Mouse (Mus musculus): ENCODE results near the gene Alkbh1. TPM values are rescaled to one million over a fixed set of nuclear protein-coding genes. Genes with fewer than 3 reads are reported as not detected.

Alkbh1 gene
- polyA plus RNA-seq, 2 experiments: 48.3 to 60.2 TPM

GRCm38 (mm10) chr12:87443115-87443699, 610 bp downstream of the Alkbh1 start:
- WGBS: under 1% methylated on average over 33 of the region's 33 CpGs
- Histone ChIP-seq H3K4me2 (replicated peaks; ENCODE audit: low read depth, low read length, severe bottlenecking) (peak overlapping the region; percentile 58), H3K9ac (ENCODE audit: low read depth, low read length, severe bottlenecking) (peak overlapping the region; percentile 94), H3K36me3 (ENCODE audit: control insufficient read depth, insufficient read depth, low read length) (peaks cover 54% of the 10 kb centered on the region), H3K4me3 (replicated peaks; ENCODE audit: low read length) (peak overlapping the region; percentile 90), H3K9me3 (ENCODE audit: control insufficient read depth, low read length) (no peaks in the 10 kb centered on the region), H3K27ac (replicated peaks; ENCODE audit: low read depth, low read length) (peak overlapping the region; percentile 91), H3K27me3 (ENCODE audit: control insufficient read depth, insufficient read depth, low read length) (no peaks in the 10 kb centered on the region), H3K4me1 (ENCODE audit: control insufficient read depth, insufficient read depth, low read length) (peaks cover 10% of the 10 kb centered on the region)
- no peak for DNase-seq (ENCODE audit: low spot score)
- TF ChIP-seq POLR2A (IDR thresholded peaks at IDR 0.05; ENCODE audit: borderline replicate concordance, extremely low read depth, insufficient read depth, insufficient read length): no peak
- ATAC-seq (ENCODE audit: low FRiP score, low read depth): peak; percentile 70

DNA sequence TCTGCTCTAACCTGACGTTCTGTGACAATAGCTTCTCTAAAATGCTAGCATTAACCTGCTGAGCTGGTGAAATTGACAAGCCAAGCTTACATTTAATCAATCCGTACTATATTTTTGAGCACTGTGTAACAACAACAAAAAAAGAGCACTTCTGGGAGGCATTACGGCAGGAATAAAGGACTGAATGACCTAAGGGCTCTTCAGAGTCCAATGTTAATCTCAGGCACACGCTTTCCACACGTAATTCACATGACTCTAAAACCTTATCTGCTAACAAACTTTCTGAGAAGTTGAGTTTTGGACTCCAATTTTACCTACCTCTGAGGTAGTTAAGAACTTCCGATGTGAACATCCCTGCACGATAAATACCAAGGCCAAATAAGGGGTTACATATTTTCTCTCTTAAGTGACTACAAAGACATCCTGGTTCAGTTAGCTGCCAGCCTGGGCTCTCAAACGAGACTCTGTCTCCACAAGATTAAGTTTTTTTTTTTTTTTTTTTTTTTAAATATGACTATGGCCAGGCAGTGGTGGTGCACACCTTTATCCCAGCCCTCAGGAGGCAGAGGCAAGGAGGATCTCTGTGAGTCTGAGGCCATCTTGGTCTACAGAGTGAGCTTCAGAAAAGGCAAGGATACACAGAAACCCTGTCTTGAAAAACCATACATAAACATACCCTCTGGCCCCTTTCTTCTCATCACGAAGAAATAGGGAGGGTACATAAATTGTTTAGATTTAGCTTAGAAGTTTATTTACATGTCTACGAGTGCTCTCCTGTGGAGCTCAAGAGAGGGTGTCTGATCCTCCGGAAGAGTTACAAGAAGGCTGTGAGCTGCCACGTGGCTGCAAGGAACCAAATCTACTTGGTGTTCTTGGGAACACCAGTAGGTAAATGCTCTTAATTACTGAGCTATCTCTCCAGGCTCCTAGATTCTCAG, 1.4 kb downstream of the Alkbh1 start:
- peaks cover 54% of the 10 kb centered on the region for H3K36me3 ChIP-seq (ENCODE audit: control insufficient read depth, insufficient read depth, low read length)
- 20% methylated on average over 12 of the region's 12 CpGs for WGBS
- H3K4me3 ChIP-seq (replicated peaks; ENCODE audit: low read length): peak overlapping the region; percentile 90
- peak overlapping the region; percentile 91 for H3K27ac ChIP-seq (replicated peaks; ENCODE audit: low read depth, low read length)
- no peak for TF ChIP-seq POLR2A (IDR thresholded peaks at IDR 0.05; ENCODE audit: borderline replicate concordance, extremely low read depth, insufficient read depth, insufficient read length)
- peaks cover 10% of the 10 kb centered on the region for H3K4me1 ChIP-seq (ENCODE audit: control insufficient read depth, insufficient read depth, low read length)
- peak overlapping the region; percentile 58 for H3K4me2 ChIP-seq (replicated peaks; ENCODE audit: low read depth, low read length, severe bottlenecking)
- DNase-seq (ENCODE audit: low spot score) (no peak), ATAC-seq (ENCODE audit: low FRiP score, low read depth) (no peak)
- no peaks in the 10 kb centered on the region for H3K9me3 ChIP-seq (ENCODE audit: control insufficient read depth, low read length)
- H3K27me3 ChIP-seq (ENCODE audit: control insufficient read depth, insufficient read depth, low read length): no peaks in the 10 kb centered on the region
- peak overlapping the region; percentile 94 for H3K9ac ChIP-seq (ENCODE audit: low read depth, low read length, severe bottlenecking)

GRCm38 (mm10) chr12:87428885-87429284, 14.9 kb downstream of the Alkbh1 start:
- no peak for ATAC-seq (ENCODE audit: low FRiP score, low read depth)
- Histone ChIP-seq H3K9me3 (ENCODE audit: control insufficient read depth, low read length) (no peaks in the 10 kb centered on the region), H3K9ac (ENCODE audit: low read depth, low read length, severe bottlenecking) (no peak overlapping the region), H3K27ac (replicated peaks; ENCODE audit: low read depth, low read length) (no peak overlapping the region), H3K4me1 (ENCODE audit: control insufficient read depth, insufficient read depth, low read length) (no peaks in the 10 kb centered on the region), H3K4me2 (replicated peaks; ENCODE audit: low read depth, low read length, severe bottlenecking) (no peak overlapping the region), H3K27me3 (ENCODE audit: control insufficient read depth, insufficient read depth, low read length) (no peaks in the 10 kb centered on the region), H3K36me3 (ENCODE audit: control insufficient read depth, insufficient read depth, low read length) (peaks cover 86% of the 10 kb centered on the region), H3K4me3 (replicated peaks; ENCODE audit: low read length) (no peak overlapping the region)
- DNase-seq (ENCODE audit: low spot score): no peak
- 86% methylated on average over 8 of the region's 8 CpGs for WGBS
- no peak for TF ChIP-seq POLR2A (IDR thresholded peaks at IDR 0.05; ENCODE audit: borderline replicate concordance, extremely low read depth, insufficient read depth, insufficient read length)

DNA sequence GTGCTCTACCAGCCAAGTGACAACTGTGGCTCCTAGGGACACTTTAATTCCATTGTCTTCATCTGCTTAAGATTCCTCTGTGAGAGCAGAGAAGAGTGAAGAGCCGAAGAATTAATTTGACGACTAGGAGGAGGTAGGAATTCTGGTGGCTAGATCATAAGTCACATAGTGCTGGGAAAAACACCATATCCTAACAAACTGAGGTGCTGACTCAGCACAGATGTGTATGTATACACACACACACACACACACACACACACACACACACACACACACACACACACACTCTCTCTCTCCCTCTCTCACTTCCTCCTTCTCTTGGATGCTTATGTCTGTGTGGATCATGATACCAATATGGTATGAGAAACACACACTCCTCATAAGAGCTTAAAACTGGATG, 15.5 kb downstream of the Alkbh1 start:
- no peaks in the 10 kb centered on the region for H3K4me1 ChIP-seq (ENCODE audit: control insufficient read depth, insufficient read depth, low read length)
- H3K27ac ChIP-seq (replicated peaks; ENCODE audit: low read depth, low read length): no peak overlapping the region
- no peak overlapping the region for H3K4me2 ChIP-seq (replicated peaks; ENCODE audit: low read depth, low read length, severe bottlenecking)
- WGBS: 95% methylated on average over 2 of the region's 2 CpGs
- no peak overlapping the region for H3K4me3 ChIP-seq (replicated peaks; ENCODE audit: low read length)
- no peak for ATAC-seq (ENCODE audit: low FRiP score, low read depth)
- H3K27me3 ChIP-seq (ENCODE audit: control insufficient read depth, insufficient read depth, low read length): no peaks in the 10 kb centered on the region
- peaks cover 86% of the 10 kb centered on the region for H3K36me3 ChIP-seq (ENCODE audit: control insufficient read depth, insufficient read depth, low read length)
- no peak overlapping the region for H3K9ac ChIP-seq (ENCODE audit: low read depth, low read length, severe bottlenecking)
- TF ChIP-seq POLR2A (IDR thresholded peaks at IDR 0.05; ENCODE audit: borderline replicate concordance, extremely low read depth, insufficient read depth, insufficient read length): no peak
- no peaks in the 10 kb centered on the region for H3K9me3 ChIP-seq (ENCODE audit: control insufficient read depth, low read length)
- DNase-seq (ENCODE audit: low spot score): no peak

DNA sequence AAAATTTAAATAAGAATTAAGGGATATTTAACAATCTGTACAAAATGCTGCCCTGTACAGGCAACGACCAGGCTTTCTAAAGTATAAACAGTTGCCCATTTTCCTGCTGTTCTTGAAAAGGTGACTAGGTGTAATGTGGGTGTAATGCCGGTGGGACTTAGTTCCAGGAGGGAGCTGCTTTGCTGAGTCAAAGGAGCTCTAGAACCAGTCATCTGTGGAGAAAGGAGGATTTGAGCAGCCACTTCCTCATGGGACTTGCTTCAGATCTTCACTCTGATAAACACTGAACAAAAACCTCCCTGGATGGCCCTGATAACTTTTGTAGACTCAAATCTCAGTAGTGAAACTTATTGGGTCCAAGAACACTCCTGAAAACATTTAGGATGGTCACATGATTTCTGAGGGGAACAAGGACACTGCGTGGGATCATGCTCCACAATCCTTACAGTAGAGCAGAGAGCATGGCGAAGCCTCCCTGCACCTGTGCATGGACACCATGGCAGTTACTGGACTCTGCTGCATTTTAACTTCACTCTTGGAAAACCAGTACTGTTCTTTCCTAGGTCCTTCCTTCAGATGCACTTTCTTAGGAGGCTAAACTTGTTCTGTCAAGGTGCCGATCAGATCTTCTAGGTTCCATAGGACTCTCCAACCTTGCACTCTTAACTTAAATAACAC, 17.3 kb downstream of the Alkbh1 start:
- Histone ChIP-seq H3K27ac (replicated peaks; ENCODE audit: low read depth, low read length) (no peak overlapping the region), H3K9me3 (ENCODE audit: control insufficient read depth, low read length) (no peaks in the 10 kb centered on the region), H3K9ac (ENCODE audit: low read depth, low read length, severe bottlenecking) (no peak overlapping the region), H3K27me3 (ENCODE audit: control insufficient read depth, insufficient read depth, low read length) (no peaks in the 10 kb centered on the region), H3K36me3 (ENCODE audit: control insufficient read depth, insufficient read depth, low read length) (peaks cover 76% of the 10 kb centered on the region), H3K4me2 (replicated peaks; ENCODE audit: low read depth, low read length, severe bottlenecking) (no peak overlapping the region), H3K4me1 (ENCODE audit: control insufficient read depth, insufficient read depth, low read length) (no peaks in the 10 kb centered on the region), H3K4me3 (replicated peaks; ENCODE audit: low read length) (no peak overlapping the region)
- no peak for ATAC-seq (ENCODE audit: low FRiP score, low read depth)
- WGBS: 93% methylated on average over 5 of the region's 5 CpGs
- no peak for DNase-seq (ENCODE audit: low spot score)
- TF ChIP-seq POLR2A (IDR thresholded peaks at IDR 0.05; ENCODE audit: borderline replicate concordance, extremely low read depth, insufficient read depth, insufficient read length): no peak
